Mouse (Mus musculus): ENCODE results near the gene Cyp17a1. TPM values are rescaled to one million over a fixed set of nuclear protein-coding genes. Genes with fewer than 3 reads are reported as not detected.

Cyp17a1 gene
- polyA plus RNA-seq (2014; fragmentation: Illumina TruSeq; extraction: RNeasy Lipid Tissue Mini Kit (QIAGEN cat#74804); ENCODE audit: low read depth, low replicate concordance): 131 TPM

GRCm38 (mm10) chr19:46672766-46673418, at the start of gene Cyp17a1:
Gene Cyp17a1 (minus strand): TSS chr19:46673172.

GRCm38 (mm10) chr19:46707296-46708151, 34.6 kb upstream of the Cyp17a1 start, which contains the start of gene As3mt:
Gene As3mt (plus strand): TSS chr19:46707458.

GRCm38 (mm10) chr19:46689460-46690372, 16.7 kb upstream of the Cyp17a1 start, which contains the start of gene Borcs7:
Gene Borcs7 (plus strand): TSS chr19:46689906.

Other genes with a start within 250 kb of the Cyp17a1 start
- gene Trim8, start 171.5 kb downstream of the Cyp17a1 start, polyA plus RNA-seq (2014; fragmentation: Illumina TruSeq; extraction: RNeasy Lipid Tissue Mini Kit (QIAGEN cat#74804); ENCODE audit: low read depth, low replicate concordance): 2.7 TPM
- gene Arl3, start 100.0 kb downstream of the Cyp17a1 start, polyA plus RNA-seq (2014; fragmentation: Illumina TruSeq; extraction: RNeasy Lipid Tissue Mini Kit (QIAGEN cat#74804); ENCODE audit: low read depth, low replicate concordance): 20.6 TPM
- 31.0 TPM for gene Sfxn2, start 99.8 kb downstream of the Cyp17a1 start, polyA plus RNA-seq (2014; fragmentation: Illumina TruSeq; extraction: RNeasy Lipid Tissue Mini Kit (QIAGEN cat#74804); ENCODE audit: low read depth, low replicate concordance)
- 28.1 TPM for gene Wbp1l, start 74.1 kb downstream of the Cyp17a1 start, polyA plus RNA-seq (2014; fragmentation: Illumina TruSeq; extraction: RNeasy Lipid Tissue Mini Kit (QIAGEN cat#74804); ENCODE audit: low read depth, low replicate concordance)
- 15.0 TPM for gene Borcs7, start 16.7 kb upstream of the Cyp17a1 start, polyA plus RNA-seq (2014; fragmentation: Illumina TruSeq; extraction: RNeasy Lipid Tissue Mini Kit (QIAGEN cat#74804); ENCODE audit: low read depth, low replicate concordance)
- 36.4 TPM for gene As3mt, start 34.3 kb upstream of the Cyp17a1 start, polyA plus RNA-seq (2014; fragmentation: Illumina TruSeq; extraction: RNeasy Lipid Tissue Mini Kit (QIAGEN cat#74804); ENCODE audit: low read depth, low replicate concordance)
- 1.3 TPM for gene Cnnm2, start 88.4 kb upstream of the Cyp17a1 start, polyA plus RNA-seq (2014; fragmentation: Illumina TruSeq; extraction: RNeasy Lipid Tissue Mini Kit (QIAGEN cat#74804); ENCODE audit: low read depth, low replicate concordance)

All from liver, adult 10 weeks (tissue).